ENCODE assay signal across 23 mouse cellular contexts in the genomic region with DNA sequence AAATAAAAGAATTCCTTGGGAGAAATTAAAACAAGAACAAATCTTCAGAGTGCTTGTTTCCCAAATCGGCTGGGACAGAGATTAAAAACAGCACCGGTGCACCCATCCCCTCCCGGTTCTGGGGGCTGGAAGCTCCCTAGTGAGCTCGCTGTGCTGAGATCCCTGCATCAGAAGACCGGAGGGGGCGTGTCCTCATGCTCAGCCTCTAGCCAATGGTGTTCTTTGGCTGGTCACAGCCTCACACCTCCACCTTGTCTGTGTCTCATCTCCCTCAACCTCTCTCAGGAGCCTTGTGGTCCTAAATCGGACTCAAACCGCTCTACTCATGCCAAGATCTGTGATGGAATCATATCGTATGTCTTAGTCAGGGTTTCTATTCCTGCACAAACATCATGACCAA. TPM values are rescaled to one million over a fixed set of nuclear protein-coding genes. Genes with fewer than 3 reads are reported as not detected.
"Had no signal": no experiment of that assay in that cellular context is flagged by ENCODE, and none has a peak within 500 bp of the region (broad histone marks: within the 10 kb centered on the region; RNA-seq: fewer than 3 reads in every experiment).

No protein-coding gene starts in this region.

- DNase-seq: gastrocnemius, postnatal 14 days; gastrocnemius, postnatal 36 days; heart, adult 18-20 months; heart, postnatal 10 days; heart, postnatal 36 days; kidney, adult 11 months; kidney, adult 2 months; kidney, adult 9 months; kidney, postnatal 14 days; kidney, postnatal 4 days; layer of hippocampus, postnatal 36 days; left cerebral cortex, postnatal 4 days had no signal

- ATAC-seq: hindbrain, embryonic 16.5 days; intestine, embryonic 16.5 days; liver, embryonic 12.5 days had no signal

RNA-seq across cellular contexts. Expression of a gene that starts 8.3 kb away (rescaled TPM):
- total RNA-seq: gastrocnemius, postnatal 36 days; heart, adult 18-20 months; heart, adult 8-10 months; heart, postnatal 36 days; hematopoietic stem cell, adult 5-6 weeks; layer of hippocampus, adult 2 months; layer of hippocampus, postnatal 10 days; layer of hippocampus, postnatal 36 days; left cerebral cortex, adult 18-20 months; left cerebral cortex, adult 8-10 months; left cerebral cortex, postnatal 10 days; left cerebral cortex, postnatal 25 days; left cerebral cortex, postnatal 4 days had no signal
